Mouse (Mus musculus) frontal cortex, postnatal 25 days (tissue): ENCODE measurements at regions not wholly inside any gene's neighbourhood (a gene's known extent, or its start where the extent isn't known, plus 50 kb on each side); places are given as distances from the start of the nearest gene placed in this dataset.
A peak's percentile ranks its signal among the peaks of the same experiment; 100 is the strongest.
"Not testable (repeated sequence)": the region's sequence is repeated elsewhere in the genome, so short reads cannot be mapped to it uniquely, and the experiment has no call there.

Experiments used
- DNase-seq, 2 experiments: peaks; one replicate each; pipeline ENCODE4 v3.0.0; 2022; ENCODE audit warnings: low spot score in 2 of 2

DNA sequence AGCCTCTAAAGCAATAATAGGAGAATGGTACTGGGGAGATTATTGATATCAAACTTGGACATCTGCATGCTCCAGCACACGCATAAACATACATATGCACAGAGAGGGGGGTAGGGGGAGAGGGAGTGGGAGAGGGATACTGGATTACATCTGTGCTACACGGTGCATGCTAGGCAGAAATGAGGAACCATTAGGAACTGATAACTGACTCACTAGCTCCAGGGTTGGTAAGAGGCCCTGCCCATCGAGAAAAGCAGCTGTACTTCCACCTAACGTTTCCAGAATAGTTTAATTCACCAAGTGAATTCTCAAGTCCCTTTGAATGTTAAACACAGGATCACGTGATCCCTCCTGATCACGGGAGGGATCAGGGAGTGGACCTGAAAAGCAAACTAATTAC is 825.1 kb downstream of the Diaph3 start:
- no peak for DNase-seq

DNA sequence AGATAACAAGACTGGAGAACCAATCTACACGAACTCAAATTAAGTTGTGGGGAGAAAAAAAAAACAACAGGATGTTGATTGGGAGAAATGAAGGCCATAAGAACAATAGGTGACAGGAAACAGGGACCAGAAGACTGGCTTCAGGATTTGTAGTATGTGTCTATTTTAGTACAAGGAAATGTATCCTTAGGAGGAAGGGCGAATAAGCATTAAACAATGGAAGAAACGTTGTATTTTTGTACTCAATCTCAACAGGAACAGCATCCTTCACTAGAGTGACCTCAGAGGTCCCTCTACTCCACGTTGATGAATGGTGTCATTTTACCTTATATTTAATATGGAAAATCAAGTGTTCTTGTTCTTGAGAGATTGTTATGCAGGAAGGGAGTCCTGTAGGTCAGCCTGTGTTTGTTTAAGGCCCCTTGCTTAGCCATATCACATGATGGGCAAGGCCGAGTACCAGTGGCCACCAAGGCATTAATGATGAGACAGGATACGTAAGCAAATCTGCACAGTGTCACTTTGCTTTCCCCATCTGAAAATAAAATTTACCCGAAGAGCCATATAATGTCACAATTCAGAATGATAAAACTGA is 832.0 kb downstream of the Diaph3 start:
- DNase-seq, result no peak

DNA sequence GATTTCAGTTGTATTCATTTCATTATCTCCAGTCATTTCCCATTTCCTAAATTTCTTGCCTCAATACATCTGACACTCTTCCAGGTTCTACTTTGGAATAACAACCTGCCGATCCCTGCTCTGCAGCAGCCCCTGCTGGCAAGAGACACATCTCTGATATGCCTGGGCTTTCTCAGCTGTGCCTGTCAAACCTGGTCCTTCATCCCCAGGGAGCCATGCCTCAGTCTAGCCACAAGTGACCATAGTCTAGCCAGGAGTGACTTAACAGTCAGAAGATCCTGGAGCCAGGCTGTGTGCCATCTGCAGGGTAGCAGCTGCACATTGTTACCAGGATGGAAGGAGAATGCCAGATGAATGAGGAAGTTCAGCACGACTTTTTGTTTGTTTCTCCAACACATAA is 833.2 kb downstream of the Diaph3 start:
- DNase-seq, result peak; percentile 30 to 34

DNA sequence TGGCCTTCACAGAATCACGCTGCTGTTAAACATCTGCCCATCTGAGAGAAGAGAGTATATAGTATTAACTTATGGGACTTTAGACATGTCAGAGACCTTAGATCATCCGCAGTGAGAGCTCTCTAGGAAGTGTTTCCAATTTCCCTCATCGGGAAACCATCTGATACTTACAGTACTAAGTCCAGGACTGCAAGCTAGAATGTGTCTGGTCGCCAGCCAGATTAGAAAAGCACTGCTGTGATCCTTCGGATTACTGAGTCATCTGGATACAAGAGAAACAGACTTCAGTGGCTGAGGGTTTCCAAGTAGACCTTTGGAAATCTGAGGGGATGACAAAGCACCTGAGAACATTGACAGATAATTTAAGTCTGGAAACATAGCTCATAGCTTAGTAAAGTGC is 839.4 kb downstream of the Diaph3 start:
- no peak for DNase-seq

DNA sequence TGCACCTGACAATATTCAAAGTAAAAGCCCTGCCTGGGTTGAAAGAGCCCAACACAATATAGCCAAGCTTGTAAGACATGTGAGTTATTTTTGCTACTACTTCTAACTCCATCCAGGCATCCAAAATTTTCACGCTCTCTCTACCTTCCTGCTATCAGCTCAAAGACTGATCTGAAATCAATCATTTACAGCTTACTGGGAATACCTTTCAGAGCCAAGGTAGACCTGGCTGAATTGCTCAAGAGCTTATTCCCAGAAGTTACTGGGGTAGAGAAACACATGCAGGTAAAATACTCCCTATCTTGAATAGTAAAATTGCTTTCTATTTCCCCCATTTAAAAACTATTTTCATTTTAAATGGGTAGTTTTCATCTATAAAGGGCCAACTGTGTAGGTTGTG is 840.2 kb downstream of the Diaph3 start:
- DNase-seq, result no peak

DNA sequence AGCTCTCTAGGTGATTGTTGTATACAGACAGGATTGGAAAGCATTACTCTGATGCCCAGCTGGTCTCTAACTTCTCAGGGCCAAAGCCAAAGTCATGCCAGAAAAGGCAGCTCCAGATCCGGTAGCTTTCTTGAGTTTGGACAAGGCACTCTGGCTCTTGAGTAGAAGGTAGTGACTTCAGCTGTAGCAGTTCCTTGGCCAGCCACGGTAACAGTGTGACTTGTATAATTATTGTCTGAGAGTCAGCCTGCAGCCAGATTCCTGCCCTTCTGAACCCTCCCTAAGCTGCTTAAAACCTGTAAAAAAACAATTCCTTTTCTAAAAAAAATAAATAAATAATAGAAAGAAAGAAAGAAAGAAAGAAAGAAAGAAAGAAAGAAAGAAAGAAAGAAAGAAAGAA is 843.0 kb downstream of the Diaph3 start:
- DNase-seq, result no peak

- not testable (repeated sequence) for DNase-seq
Measured at GRCm38 (mm10) chr14:86294606-86295005, 846.4 kb downstream of the Diaph3 start.

DNA sequence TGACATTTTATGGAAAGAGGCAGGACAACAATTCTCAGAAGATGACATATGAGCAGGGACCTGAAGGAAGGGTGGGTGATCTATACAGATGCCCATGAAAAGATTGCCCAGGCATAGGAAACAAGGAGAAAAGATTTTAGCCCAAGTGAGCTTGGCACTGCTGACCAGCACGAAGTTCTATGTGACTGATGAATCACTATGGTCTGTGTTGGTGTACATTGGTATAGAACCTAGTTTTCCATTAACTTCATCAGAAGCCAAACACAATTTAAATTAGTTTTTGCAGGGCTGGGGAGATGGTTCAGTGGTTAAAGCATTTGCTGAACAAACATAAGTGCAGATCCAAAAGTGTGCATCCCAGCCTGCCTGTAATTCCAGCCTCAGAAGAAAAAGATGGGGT is 847.2 kb downstream of the Diaph3 start:
- DNase-seq, result no peak

- no peak for DNase-seq
Measured at GRCm38 (mm10) chr14:86293371-86293770, 847.7 kb downstream of the Diaph3 start.

- DNase-seq, result no peak
Measured at GRCm38 (mm10) chr14:86290556-86290955, 850.5 kb downstream of the Diaph3 start.

GRCm38 (mm10) chr14:86261640-86262230 is 879.3 kb downstream of the Diaph3 start:
- no peak for DNase-seq

- DNase-seq, result no peak
Measured at GRCm38 (mm10) chr14:86254196-86254595, 886.8 kb downstream of the Diaph3 start.

- DNase-seq, result no peak
Measured at GRCm38 (mm10) chr14:86251617-86252016, 889.4 kb downstream of the Diaph3 start.

GRCm38 (mm10) chr14:86247686-86248085 is 893.3 kb downstream of the Diaph3 start:
- DNase-seq, result no peak

- DNase-seq, result no peak
Measured at GRCm38 (mm10) chr14:86246770-86247169, 894.3 kb downstream of the Diaph3 start.

DNA sequence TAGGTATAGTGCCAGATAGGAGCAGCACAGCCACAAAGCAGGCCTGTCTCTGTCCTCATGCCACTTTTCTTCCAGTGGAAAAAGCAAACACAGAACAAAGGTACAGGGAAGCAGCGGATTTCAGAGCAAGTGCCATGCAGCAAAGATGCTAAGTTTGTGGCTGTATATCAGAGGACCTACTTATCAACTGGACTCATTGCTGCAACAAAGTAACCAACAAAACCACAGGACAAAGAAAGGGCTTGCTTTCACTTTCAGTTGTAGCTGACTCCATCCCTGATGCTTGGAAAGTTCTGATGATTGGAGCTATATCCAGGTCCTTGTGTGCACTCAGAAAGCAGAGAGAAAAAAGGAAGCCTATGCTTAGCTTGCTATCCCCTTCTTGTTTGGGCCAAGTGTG is 897.4 kb downstream of the Diaph3 start:
- no peak for DNase-seq

GRCm38 (mm10) chr14:86242836-86243235 is 898.2 kb downstream of the Diaph3 start:
- no peak for DNase-seq

GRCm38 (mm10) chr14:86239090-86239489 is 901.9 kb downstream of the Diaph3 start:
- no peak for DNase-seq

GRCm38 (mm10) chr14:86233305-86233704 is 907.7 kb downstream of the Diaph3 start:
- DNase-seq, result no peak

GRCm38 (mm10) chr14:86230609-86231008 is 910.4 kb downstream of the Diaph3 start:
- no peak for DNase-seq

- no peak for DNase-seq
Measured at GRCm38 (mm10) chr14:86229755-86230154, 911.3 kb downstream of the Diaph3 start.

GRCm38 (mm10) chr14:86215711-86216110 is 925.3 kb downstream of the Diaph3 start:
- DNase-seq, result no peak

- DNase-seq, result no peak
Measured at GRCm38 (mm10) chr14:86211654-86212053, 929.4 kb downstream of the Diaph3 start.

DNA sequence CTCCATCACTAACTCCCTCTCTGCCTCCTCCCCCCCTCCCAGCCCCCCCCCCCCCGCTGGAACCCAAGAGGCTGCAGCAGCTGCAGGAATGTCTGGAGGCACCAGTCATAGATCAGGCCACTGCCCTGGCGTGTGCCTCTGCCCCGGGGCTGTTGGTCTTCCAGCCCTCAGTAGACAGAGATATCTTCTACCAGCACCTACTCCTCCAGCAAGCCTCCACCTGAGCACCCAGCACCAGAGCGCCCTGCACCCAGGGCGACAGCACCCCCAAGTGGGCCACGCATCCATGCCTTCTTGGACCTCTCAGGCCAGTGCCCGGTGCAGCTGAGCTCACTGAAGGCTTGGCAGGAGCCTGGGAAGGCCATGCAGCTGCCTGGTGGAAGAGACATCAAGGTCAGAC is 936.5 kb downstream of the Diaph3 start:
- DNase-seq, result no peak
